ENCODE assay signal across 37 mouse cellular contexts in genomic region chr5:116052826-116053225, GRCm38 (mm10). TPM values are rescaled to one million over a fixed set of nuclear protein-coding genes. Genes with fewer than 3 reads are reported as not detected.
"Had no signal": no experiment of that assay in that cellular context is flagged by ENCODE, and none has a peak within 500 bp of the region (broad histone marks: within the 10 kb centered on the region; RNA-seq: fewer than 3 reads in every experiment).

No protein-coding gene starts in this region.

- H3K27ac ChIP-seq: heart, adult 2 months; heart, embryonic 13.5 days; heart, embryonic 15.5 days; hindbrain, embryonic 13.5 days; hindbrain, embryonic 15.5 days; intestine, embryonic 15.5 days; kidney, embryonic 15.5 days; kidney, postnatal 0 days; limb, embryonic 13.5 days; limb, embryonic 15.5 days; liver, embryonic 12.5 days; liver, embryonic 14.5 days had no signal

- H3K4me2 ChIP-seq: heart, embryonic 11.5 days; heart, embryonic 13.5 days; heart, embryonic 15.5 days; hindbrain, embryonic 13.5 days; hindbrain, embryonic 15.5 days; intestine, embryonic 15.5 days; kidney, embryonic 15.5 days; limb, embryonic 13.5 days; limb, embryonic 15.5 days; liver, embryonic 12.5 days had no signal

- H3K27me3 ChIP-seq: heart, embryonic 15.5 days; hindbrain, embryonic 13.5 days; hindbrain, embryonic 15.5 days; intestine, embryonic 15.5 days; kidney, embryonic 15.5 days; limb, embryonic 13.5 days; limb, embryonic 15.5 days; liver, embryonic 12.5 days had no signal

- DNase-seq: gastrocnemius, postnatal 14 days; gastrocnemius, postnatal 36 days; heart, adult 11 months; heart, adult 2 months; heart, postnatal 14 days; heart, postnatal 36 days; layer of hippocampus, adult 9-11 months; layer of hippocampus, postnatal 36 days; left cerebral cortex, postnatal 4 days had no signal

- H3K9ac ChIP-seq: heart, embryonic 13.5 days; heart, embryonic 15.5 days; hindbrain, embryonic 13.5 days; hindbrain, embryonic 15.5 days; intestine, embryonic 15.5 days; kidney, embryonic 15.5 days; limb, embryonic 13.5 days; limb, embryonic 15.5 days; liver, embryonic 12.5 days; liver, embryonic 14.5 days had no signal

- ATAC-seq: inflammation-experienced regulatory T-cells, adult 6 months; intestine, embryonic 15.5 days; intestine, postnatal 0 days; liver, embryonic 12.5 days had no signal

- H3K4me1 ChIP-seq: heart, embryonic 13.5 days; heart, embryonic 15.5 days; hindbrain, embryonic 13.5 days; hindbrain, embryonic 15.5 days; intestine, embryonic 15.5 days; kidney, embryonic 15.5 days; limb, embryonic 13.5 days; limb, embryonic 15.5 days; liver, embryonic 12.5 days had no signal

- H3K36me3 ChIP-seq: heart, embryonic 13.5 days; heart, embryonic 15.5 days; hindbrain, embryonic 13.5 days; hindbrain, embryonic 15.5 days; intestine, embryonic 15.5 days; kidney, embryonic 15.5 days; limb, embryonic 13.5 days; limb, embryonic 15.5 days; liver, embryonic 12.5 days had no signal

- H3K9me3 ChIP-seq: heart, embryonic 13.5 days; heart, embryonic 15.5 days; hindbrain, embryonic 13.5 days; hindbrain, embryonic 15.5 days; intestine, embryonic 15.5 days; kidney, embryonic 15.5 days; limb, embryonic 13.5 days; limb, embryonic 15.5 days; liver, embryonic 12.5 days had no signal

- H3K4me3 ChIP-seq: heart, adult 2 months; heart, embryonic 13.5 days; heart, embryonic 15.5 days; hindbrain, embryonic 13.5 days; hindbrain, embryonic 15.5 days; intestine, embryonic 15.5 days; kidney, embryonic 15.5 days; limb, embryonic 13.5 days; limb, embryonic 15.5 days; liver, embryonic 12.5 days had no signal

RNA-seq across cellular contexts. Expression of gene Tmem233, which starts 30.2 kb away (rescaled TPM):
- total RNA-seq: heart, adult 2 months; heart, postnatal 14 days; heart, postnatal 36 days; hematopoietic stem cell, adult 5-6 weeks; layer of hippocampus, adult 18-20 months; layer of hippocampus, adult 8-10 months; layer of hippocampus, postnatal 14 days; layer of hippocampus, postnatal 36 days; left cerebral cortex, adult 18-20 months; left cerebral cortex, postnatal 10 days; left cerebral cortex, postnatal 25 days; left cerebral cortex, postnatal 4 days; liver, adult 2 months had no signal
- polyA plus RNA-seq: gonadal fat pad, adult 2 months; heart, adult 2 months; heart, embryonic 11.5 days; heart, embryonic 15.5 days; heart, postnatal 0 days; hindbrain, embryonic 11.5 days; hindbrain, embryonic 13.5 days; hindbrain, embryonic 15.5 days; inflammation-experienced regulatory T-cells, adult 6 months; intestine, embryonic 15.5 days; intestine, postnatal 0 days; kidney, embryonic 15.5 days; kidney, postnatal 0 days; large intestine, adult 2 months; limb, embryonic 11.5 days; limb, embryonic 13.5 days; liver, adult 2 months; liver, embryonic 12.5 days; liver, embryonic 14.5 days; liver, embryonic 16.5 days had no signal
